Mouse (Mus musculus) c-Kit-positive CD71-negative TER-119-negative erythroid progenitor cells, embryonic 14.5 days (primary cell): Measurements from ENCODE around the gene Rab3a.

Source experiments
- DNase-seq: peaks from one replicate; pipeline ENCODE4 v3.0.0-alpha.2; 2013; ENCODE audit warnings: low read depth

Gene Rab3a

DNA sequence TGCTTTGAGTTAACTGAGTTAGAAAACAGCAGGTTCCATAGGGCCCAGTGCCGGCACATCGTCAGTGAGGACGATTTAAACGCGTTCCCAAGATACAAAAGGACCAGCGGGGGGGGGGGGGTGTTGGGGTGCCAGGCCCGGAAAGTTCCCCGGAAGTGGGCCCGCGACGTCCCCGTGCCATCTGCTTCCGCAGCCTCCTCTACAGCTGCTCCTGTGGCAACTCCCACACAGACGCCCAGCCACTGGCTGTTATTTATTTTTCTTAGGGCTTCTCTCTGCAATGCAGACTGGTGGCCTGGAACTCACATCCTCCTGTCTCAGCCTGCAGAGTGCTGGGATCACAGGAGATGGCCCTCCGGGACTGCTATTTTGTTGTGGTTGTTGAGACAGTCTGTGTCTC is 46.7 kb downstream of the Rab3a start:
- DNase-seq, result no peak

DNA sequence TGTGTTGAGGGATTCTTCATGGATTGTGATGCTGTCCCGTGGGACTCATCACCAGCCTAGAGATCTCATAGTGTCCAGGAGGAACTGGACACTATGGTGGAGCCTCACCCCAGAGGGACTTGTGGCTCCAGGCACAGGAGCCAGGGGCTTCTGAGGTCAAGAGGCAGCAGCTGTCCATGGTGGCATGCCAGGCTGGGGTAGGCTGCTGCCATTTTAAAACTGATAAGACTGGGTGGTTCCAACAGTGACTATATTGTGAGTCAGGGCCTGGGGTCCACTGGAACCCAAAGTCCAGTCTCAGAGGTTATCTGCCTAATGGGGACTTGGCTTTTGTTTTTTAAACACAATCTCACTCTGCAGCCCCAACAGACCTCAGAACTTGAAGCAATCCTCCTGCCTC is 47.4 kb downstream of the Rab3a start:
- no peak for DNase-seq

DNA sequence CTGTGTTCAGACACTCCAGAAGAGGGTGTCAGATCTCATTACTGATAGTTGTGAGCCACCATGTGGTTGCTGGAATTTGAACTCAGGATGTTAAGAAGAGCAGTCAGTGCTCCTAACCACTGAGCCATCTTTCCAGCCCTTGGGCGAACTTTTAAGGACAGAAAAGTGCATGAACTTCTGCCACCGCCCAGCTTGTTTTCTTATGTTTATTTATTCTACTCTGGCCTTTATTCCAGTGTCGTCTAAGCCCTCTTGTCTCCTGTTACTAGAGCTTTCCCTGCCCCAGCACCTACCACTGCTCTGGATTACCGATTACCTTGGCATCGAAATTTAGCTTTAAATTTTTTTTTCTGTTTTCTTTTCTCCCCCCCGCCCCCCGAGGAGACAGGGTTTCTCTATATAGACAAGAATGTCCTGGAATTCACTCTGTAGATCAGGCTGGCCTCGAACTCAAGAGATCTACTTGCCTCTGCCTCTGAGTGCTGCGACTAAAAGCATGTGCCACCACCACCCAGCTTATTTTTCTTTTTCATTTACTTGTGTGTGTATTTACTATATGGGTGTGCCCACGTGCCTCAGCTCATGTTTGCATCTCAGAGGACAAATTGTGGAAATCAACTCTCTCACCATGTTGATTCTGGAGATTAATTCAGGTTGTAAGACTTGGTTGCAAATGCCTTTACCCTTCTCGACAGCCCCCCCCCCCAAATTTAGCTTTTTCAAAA is 48.5 kb downstream of the Rab3a start:
- DNase-seq, result no peak

DNA sequence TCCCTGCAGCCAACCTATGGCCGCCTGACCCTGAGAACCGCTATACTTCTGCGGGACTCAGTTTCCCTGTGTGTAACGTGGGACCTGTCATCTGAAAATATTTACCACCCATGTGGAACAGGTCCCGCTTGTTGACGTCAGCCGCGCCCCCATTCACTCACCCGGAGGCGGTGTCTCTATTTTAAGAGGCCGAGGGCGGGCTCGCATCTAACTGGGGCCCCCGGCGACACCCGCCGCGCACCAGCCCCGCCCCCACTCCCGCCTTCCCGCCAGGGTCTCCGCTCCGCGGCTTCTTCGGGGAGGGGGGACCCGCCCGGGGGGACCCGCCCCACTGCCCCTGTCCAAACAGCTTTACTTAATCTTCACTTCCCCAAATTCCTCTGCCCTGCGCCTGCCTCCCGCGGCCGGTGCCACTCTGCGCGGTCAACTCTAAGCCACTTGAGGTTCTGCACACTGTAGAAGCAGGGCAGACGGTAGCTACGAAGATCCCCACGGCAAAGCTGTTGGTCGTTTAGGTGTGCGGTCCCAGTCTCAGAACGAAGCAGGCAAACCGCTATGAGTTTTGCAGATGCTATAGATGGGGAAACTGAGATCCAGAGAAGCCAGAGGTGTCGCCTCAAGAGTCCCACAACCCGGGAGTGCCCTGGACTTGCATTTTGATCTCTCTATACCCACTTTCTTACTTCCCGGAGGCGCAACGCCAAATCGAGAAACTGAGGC is 49.4 kb downstream of the Rab3a start:
- peak; percentile 50 for DNase-seq

DNA sequence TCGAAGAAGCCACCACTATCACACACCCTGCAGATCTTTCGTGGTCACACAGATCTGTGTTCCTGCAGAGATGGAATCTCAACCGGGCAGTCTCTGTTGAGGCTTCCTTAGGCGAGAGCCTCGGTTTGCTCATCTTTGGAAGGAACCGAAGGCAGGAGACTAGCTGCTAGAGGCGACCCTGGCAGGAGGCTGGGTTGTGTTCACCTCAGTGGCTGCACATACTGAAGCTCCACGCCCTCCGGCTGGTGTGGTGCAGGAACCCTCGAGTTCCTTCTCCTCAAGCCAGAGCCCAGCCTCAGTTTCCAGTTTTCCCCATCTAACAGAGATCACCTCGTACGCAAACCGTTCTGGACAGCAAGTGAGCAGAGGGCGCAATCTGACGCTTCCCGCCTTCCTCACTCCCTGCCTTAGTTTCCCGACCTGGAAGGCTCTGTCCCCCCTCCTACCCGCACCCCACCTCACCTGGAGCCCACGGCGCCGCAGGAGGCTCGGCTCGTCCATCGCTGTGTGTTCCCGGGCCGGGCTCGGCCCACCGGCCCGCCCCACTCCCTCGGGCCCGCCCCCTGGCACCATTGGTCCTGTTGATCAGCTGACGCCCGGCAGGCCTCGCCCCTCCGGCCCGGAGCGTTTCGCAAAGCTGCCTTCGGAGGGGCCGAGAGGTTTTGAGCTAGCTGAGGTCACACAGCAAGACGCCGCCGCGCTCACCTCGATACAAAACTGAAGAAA is 50.2 kb downstream of the Rab3a start, which contains the start of gene Mast3:
Gene Mast3 (minus strand): TSS at position 574 of the 726 bp plus-strand sequence.
- peak; percentile 76 for DNase-seq

DNA sequence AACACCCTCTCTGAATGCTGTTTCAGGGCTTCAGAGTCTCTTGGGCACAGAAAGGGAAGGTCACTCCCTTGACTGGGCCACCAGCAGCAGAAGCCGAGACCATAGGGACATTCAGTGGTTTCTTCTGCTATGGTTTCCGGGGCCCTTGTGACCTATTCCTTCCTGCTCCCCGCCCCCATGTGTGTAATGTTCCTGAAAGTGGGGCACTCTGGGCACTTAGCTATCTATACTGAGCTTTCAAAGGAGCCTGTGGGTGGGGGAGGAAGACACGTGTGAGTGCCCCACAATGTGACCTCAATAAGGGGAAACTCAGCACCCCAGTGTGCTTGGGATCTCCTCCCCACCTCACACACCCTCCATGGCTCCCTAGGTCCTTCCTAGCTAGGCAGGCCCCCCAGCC is 52.1 kb downstream of the Rab3a start:
- DNase-seq, result peak; percentile 50

DNA sequence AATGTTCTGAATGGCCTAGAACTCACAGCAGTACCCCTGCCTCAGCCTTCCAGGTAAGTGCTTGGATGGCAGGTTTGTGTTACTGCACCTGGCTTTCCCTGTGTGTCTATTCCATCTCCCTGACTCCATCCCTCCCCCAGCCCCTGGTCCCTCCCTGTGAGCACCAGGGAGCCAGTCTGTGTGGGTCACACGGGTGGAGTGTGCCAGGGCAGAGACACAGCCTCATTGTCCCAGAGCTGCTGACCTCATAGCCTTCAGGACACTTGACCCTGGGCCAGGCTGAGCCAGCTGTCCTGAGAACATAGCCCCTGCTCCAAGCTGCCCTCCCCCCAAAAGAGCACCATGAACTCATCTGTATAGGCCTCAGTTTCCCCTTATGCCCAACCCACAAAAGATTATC is 52.8 kb downstream of the Rab3a start:
- DNase-seq, result no peak

DNA sequence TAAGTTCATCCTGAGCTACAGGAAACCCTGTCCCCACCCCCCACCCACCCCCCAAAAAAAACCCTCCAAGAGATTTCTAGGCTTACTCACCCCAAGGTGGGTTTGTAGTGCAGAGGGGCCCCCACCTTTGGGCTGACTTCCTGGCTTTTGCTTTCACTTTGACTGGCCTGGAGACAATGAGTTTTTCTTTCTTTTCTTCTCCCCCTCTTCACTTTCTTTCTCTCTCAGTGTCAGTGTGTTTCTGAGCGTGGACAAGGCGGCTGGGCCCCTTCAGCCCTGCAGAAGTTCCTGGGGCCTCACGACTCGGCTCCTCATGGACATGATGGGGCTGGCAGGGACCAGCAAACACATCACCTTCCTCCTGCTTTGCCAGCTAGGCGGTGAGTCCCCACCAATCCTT is 53.8 kb downstream of the Rab3a start, which contains the start of gene Il12rb1:
Gene Il12rb1 (plus strand): TSS at position 211 of the 400 bp plus-strand sequence.
- no peak for DNase-seq
